Mouse (Mus musculus) liver, adult 2 months (tissue): ENCODE results near the gene Pde4d. TPM values are rescaled to one million over a fixed set of nuclear protein-coding genes. Genes with fewer than 3 reads are reported as not detected.

Source experiments
- DNase-seq: peaks from one replicate; pipeline ENCODE4 v3.0.0-alpha.2; 2011; ENCODE audit warnings: low read depth, low spot score; ENCODE audit errors: extremely low read depth
- H3K27ac ChIP-seq: fragments of 200-500 bp; replicated peaks from 2 replicates; pipeline ENCODE4 v1.5.1; 2012; ENCODE audit warnings: low read depth, mild to moderate bottlenecking, control low read depth, inconsistent platforms, low read length; ENCODE audit not compliant: insufficient read depth
- H3K27me3 ChIP-seq: fragments of 200-500 bp; 2 replicates; pipeline ENCODE4 v1.6.1; 2012; ENCODE audit warnings: mild to moderate bottlenecking, moderate library complexity, low read length, inconsistent platforms; ENCODE audit not compliant: control insufficient read depth, insufficient read depth
- H3K36me3 ChIP-seq: fragments of 200-500 bp; 2 replicates; pipeline ENCODE4 v1.6.1; 2012; ENCODE audit warnings: low read length, inconsistent platforms; ENCODE audit not compliant: control insufficient read depth, insufficient read depth
- H3K4me1 ChIP-seq: fragments of 200-500 bp; 2 replicates; pipeline ENCODE4 v1.6.1; 2011; ENCODE audit warnings: low read length; ENCODE audit not compliant: control insufficient read depth, insufficient read depth
- H3K4me3 ChIP-seq: fragments of 200-500 bp; 2 replicates; pipeline ENCODE4 v1.5.1; 2011; ENCODE audit warnings: low read depth, mild to moderate bottlenecking, control low read depth, low read length, moderate library complexity; ENCODE audit not compliant: insufficient read depth
- H3K79me2 ChIP-seq: fragments of 200-500 bp; 2 replicates; pipeline ENCODE4 v1.6.1; 2012; ENCODE audit warnings: inconsistent platforms, mild to moderate bottlenecking, low read length, moderate library complexity; ENCODE audit not compliant: control insufficient read depth, insufficient read depth
- H3K9ac ChIP-seq: fragments of 200-500 bp; 2 replicates; pipeline ENCODE4 v1.6.1; 2012; ENCODE audit warnings: low read depth, mild to moderate bottlenecking, control low read depth, inconsistent platforms, low read length
- CTCF ChIP-seq: fragments of 200-500 bp; IDR thresholded peaks from 2 replicates; pipeline ENCODE4 v1.5.1; 2011; ENCODE audit warnings: low read depth, low read length, control low read depth
- POLR2A ChIP-seq: fragments of 200-500 bp; IDR thresholded peaks from 2 replicates; pipeline ENCODE4 v1.6.1; 2011; ENCODE audit warnings: low read length, control low read depth; ENCODE audit not compliant: insufficient read depth; ENCODE audit errors: extremely low read depth
- WGBS: fragments of 180-500 bp; shearing (Covaris S2); methylation state at CpG from one replicate; pipeline ENCODE4 v1.1.7; 2018; 5-methylcytosine and 5-hydroxymethylcytosine counted together
- polyA plus RNA-seq: library from polyadenylated mRNA; depleted of rRNA; stranded (reverse); fragments of >200 nt; gene quantifications from 2 replicates; pipeline ENCODE4 v1.2.3, GENCODE M21; 2012
- total RNA-seq: library from RNA; depleted of rRNA; stranded (reverse); fragments of >200 nt; gene quantifications from 2 replicates; pipeline ENCODE4 v1.2.3, GENCODE M21; 2014

Pde4d gene
- total and polyA plus RNA-seq, 2 experiments = 2.3 to 13.6 TPM

GRCm38 (mm10) chr13:109233911-109234613 is 784.3 kb downstream of the Pde4d start:
- Histone ChIP-seq H3K4me3 (no peak overlapping the region), H3K79me2 (no peaks in the 10 kb centered on the region), H3K27ac (no peak overlapping the region), H3K9ac (no peak overlapping the region), H3K27me3 (no peaks in the 10 kb centered on the region), H3K36me3 (no peaks in the 10 kb centered on the region), H3K4me1 (no peaks in the 10 kb centered on the region; the same call in 1 of the 2 replicates)
- DNase-seq = no peak
- TF ChIP-seq POLR2A = no peak
- no peak for TF ChIP-seq CTCF
- WGBS = 52% methylated on average over 5 of the region's 5 CpGs

- no peak overlapping the region for H3K9ac ChIP-seq
- 53% methylated on average over 4 of the region's 4 CpGs for WGBS
- H3K36me3 ChIP-seq = no peaks in the 10 kb centered on the region
- TF ChIP-seq CTCF (no peak), POLR2A (no peak)
- no peaks in the 10 kb centered on the region for H3K4me1 ChIP-seq
- H3K4me3 ChIP-seq = no peak overlapping the region
- no peak for DNase-seq
- H3K79me2 ChIP-seq = no peaks in the 10 kb centered on the region
- no peaks in the 10 kb centered on the region for H3K27me3 ChIP-seq
- H3K27ac ChIP-seq = no peak overlapping the region
Observed at GRCm38 (mm10) chr13:109236047-109236446, 786.3 kb downstream of the Pde4d start.

- H3K79me2 ChIP-seq = no peaks in the 10 kb centered on the region
- TF ChIP-seq POLR2A = no peak
- TF ChIP-seq CTCF = no peak
- no peak overlapping the region for H3K27ac ChIP-seq
- H3K27me3 ChIP-seq = no peaks in the 10 kb centered on the region
- no peak overlapping the region for H3K4me3 ChIP-seq
- no peak for DNase-seq
- no peaks in the 10 kb centered on the region for H3K4me1 ChIP-seq
- WGBS = 60% methylated on average over 4 of the region's 4 CpGs
- no peak overlapping the region for H3K9ac ChIP-seq
- H3K36me3 ChIP-seq = no peaks in the 10 kb centered on the region
Observed at GRCm38 (mm10) chr13:109238670-109239069, 788.9 kb downstream of the Pde4d start.

GRCm38 (mm10) chr13:109239296-109239695 is 789.5 kb downstream of the Pde4d start:
- H3K4me1 ChIP-seq = no peaks in the 10 kb centered on the region
- no peak for DNase-seq

GRCm38 (mm10) chr13:109242456-109243050 is 792.8 kb downstream of the Pde4d start:
- whole genome bisulfite sequencing = 83% methylated on average over 9 of the region's 9 CpGs
- Histone ChIP-seq H3K36me3 (no peaks in the 10 kb centered on the region), H3K79me2 (no peaks in the 10 kb centered on the region), H3K27me3 (no peaks in the 10 kb centered on the region), H3K27ac (no peak overlapping the region), H3K4me3 (no peak overlapping the region), H3K4me1 (no peaks in the 10 kb centered on the region), H3K9ac (no peak overlapping the region)
- no peak for DNase-seq
- no peak for TF ChIP-seq POLR2A
- TF ChIP-seq CTCF = no peak

More at GRCm38 (mm10) chr13:109239296-109239695, 789.5 kb downstream of the Pde4d start:
- no peak overlapping the region for H3K9ac ChIP-seq
- no peak overlapping the region for H3K4me3 ChIP-seq
- no peaks in the 10 kb centered on the region for H3K27me3 ChIP-seq
- TF ChIP-seq CTCF (no peak), POLR2A (no peak)
- whole genome bisulfite sequencing = 67% methylated on average over 11 of the region's 11 CpGs
- H3K36me3 ChIP-seq = no peaks in the 10 kb centered on the region
- H3K27ac ChIP-seq = no peak overlapping the region
- no peaks in the 10 kb centered on the region for H3K79me2 ChIP-seq

- DNase-seq = no peak
- no peaks in the 10 kb centered on the region for H3K27me3 ChIP-seq
- no peak overlapping the region for H3K27ac ChIP-seq
- no peak for TF ChIP-seq CTCF
- TF ChIP-seq POLR2A = no peak
- no peaks in the 10 kb centered on the region for H3K36me3 ChIP-seq
- WGBS = 78% methylated on average over 3 of the region's 3 CpGs
- no peaks in the 10 kb centered on the region for H3K79me2 ChIP-seq
- H3K9ac ChIP-seq = no peak overlapping the region
- H3K4me1 ChIP-seq = no peaks in the 10 kb centered on the region
- H3K4me3 ChIP-seq = no peak overlapping the region
Observed at GRCm38 (mm10) chr13:109243160-109243559, 793.4 kb downstream of the Pde4d start.
